Mouse (Mus musculus) kidney, postnatal 0 days (tissue): Measurements from ENCODE around the gene Rab44. TPM values are rescaled to one million over a fixed set of nuclear protein-coding genes. Genes with fewer than 3 reads are reported as not detected.
"Not testable (repeated sequence)": the region's sequence is repeated elsewhere in the genome, so short reads cannot be mapped to it uniquely, and the experiment has no call there.

ENCODE experiments used
- ATAC-seq: fragments of 200-750 bp; cut with Nextera tagmentation; replicated peaks from 2 replicates; pipeline ENCODE4 v1.8.0; 2017; ENCODE audit warnings: low read depth, moderate number of reproducible peaks, moderate TSS enrichment, moderate library complexity; ENCODE audit not compliant: low FRiP score
- DNase-seq: peaks from one replicate; pipeline ENCODE4 v3.0.0-alpha.2; 2016; ENCODE audit warnings: low spot score
- H3K27ac ChIP-seq: fragments of 300-500 bp; sonication (generic); 2 replicates; pipeline ENCODE4 v1.5.1; 2014; ENCODE audit warnings: mild to moderate bottlenecking
- H3K27me3 ChIP-seq: fragments of 300-500 bp; sonication (generic); 2 replicates; pipeline ENCODE4 v1.6.1; 2014; ENCODE audit warnings: low read length, mixed read lengths; ENCODE audit not compliant: insufficient read depth
- H3K36me3 ChIP-seq: fragments of 300-500 bp; sonication (generic); 2 replicates; pipeline ENCODE4 v1.6.1; 2014; ENCODE audit warnings: low read length, mixed read lengths; ENCODE audit not compliant: insufficient read depth
- H3K4me1 ChIP-seq: fragments of 300-500 bp; sonication (generic); replicated peaks from 2 replicates; pipeline ENCODE4 v1.6.1; 2014; ENCODE audit warnings: antibody characterized with exemption, low read length, mixed read lengths; ENCODE audit not compliant: insufficient read depth
- H3K4me2 ChIP-seq: fragments of 300-500 bp; sonication (generic); 2 replicates; pipeline ENCODE4 v1.6.1; 2014; ENCODE audit warnings: mild to moderate bottlenecking, low read length, moderate library complexity, mixed read lengths
- H3K4me3 ChIP-seq: fragments of 300-500 bp; sonication (generic); replicated peaks from 2 replicates; pipeline ENCODE4 v1.5.1; 2014; ENCODE audit warnings: low read depth, low read length
- H3K9ac ChIP-seq: fragments of 300-500 bp; sonication (generic); 2 replicates; pipeline ENCODE4 v1.6.1; 2014; ENCODE audit warnings: low read depth, low read length
- H3K9me3 ChIP-seq: fragments of 300-500 bp; sonication (generic); replicated peaks from 2 replicates; pipeline ENCODE4 v1.6.1; 2016; ENCODE audit warnings: low read length, inconsistent platforms, mixed read lengths
- CTCF ChIP-seq: IDR thresholded peaks from 2 replicates; pipeline ENCODE4 v1.5.1; 2016; ENCODE audit warnings: antibody characterized with exemption, low read depth, mild to moderate bottlenecking, moderate library complexity
- WGBS: fragments of 180-500 bp; shearing (Covaris S2); extraction: QIAGEN DNeasy Blood & Tissue Kit; methylation state at CpG from one replicate; pipeline ENCODE4 v1.1.7; 2014; 5-methylcytosine and 5-hydroxymethylcytosine counted together
- polyA plus RNA-seq: library from polyadenylated mRNA; unstranded; fragments of >200 nt; fragmentation: Nextera tagmentation; extraction: Ambion mirVana; gene quantifications from 2 replicates; pipeline ENCODE4 v1.2.1, GENCODE M21; 2015

Gene Rab44
- polyA plus RNA-seq, 1 experiment from 2014 or later: 0.21 TPM

- WGBS: 87% methylated on average over 8 of the region's 8 CpGs
- Histone ChIP-seq H3K9me3 (no peaks in the 10 kb centered on the region), H3K4me1 (0 out of 2 replicates have a peak, but pooled peaks cover under 1% of the 10 kb centered on the region), H3K4me2 (no peak overlapping the region), H3K36me3 (no peaks in the 10 kb centered on the region), H3K27me3 (0 out of 2 replicates have a peak, but pooled peaks cover 2% of the 10 kb centered on the region), H3K27ac (no peak overlapping the region), H3K4me3 (no peak overlapping the region), H3K9ac (no peak overlapping the region)
- DNase-seq: no peak
- TF ChIP-seq CTCF: no peak
- ATAC-seq: no peak
Measured at GRCm38 (mm10) chr17:29099076-29099475, 14.9 kb upstream of the Rab44 start.

GRCm38 (mm10) chr17:29100627-29101026, 13.3 kb upstream of the Rab44 start:
- DNase-seq: no peak
- Histone ChIP-seq H3K4me3 (no peak overlapping the region), H3K9me3 (no peaks in the 10 kb centered on the region), H3K9ac (no peak overlapping the region), H3K27me3 (no peaks in the 10 kb centered on the region), H3K36me3 (no peaks in the 10 kb centered on the region), H3K27ac (no peak overlapping the region), H3K4me1 (no peaks in the 10 kb centered on the region), H3K4me2 (no peak overlapping the region)
- TF ChIP-seq CTCF: no peak
- no peak for ATAC-seq
- 92% methylated on average over 7 of the region's 7 CpGs for WGBS

GRCm38 (mm10) chr17:29110356-29110755, 3.6 kb upstream of the Rab44 start:
- not testable (repeated sequence) for H3K36me3 ChIP-seq, H3K4me2 ChIP-seq, H3K4me3 ChIP-seq, DNase-seq, H3K4me1 ChIP-seq, H3K9me3 ChIP-seq, ATAC-seq, H3K9ac ChIP-seq, H3K27ac ChIP-seq, H3K27me3 ChIP-seq
- WGBS: 85% methylated on average over 6 of the region's 6 CpGs

GRCm38 (mm10) chr17:29111332-29111731, 2.6 kb upstream of the Rab44 start:
- Histone ChIP-seq H3K36me3 (no peaks in the 10 kb centered on the region), H3K27me3 (no peaks in the 10 kb centered on the region), H3K4me1 (no peaks in the 10 kb centered on the region), H3K4me3 (no peak overlapping the region), H3K9me3 (no peaks in the 10 kb centered on the region), H3K9ac (no peak overlapping the region), H3K4me2 (no peak overlapping the region), H3K27ac (no peak overlapping the region)
- no peak for TF ChIP-seq CTCF
- ATAC-seq (no peak), DNase-seq (no peak)
- 87% methylated on average over 5 of the region's 5 CpGs for WGBS

GRCm38 (mm10) chr17:29116023-29116422, 2.1 kb downstream of the Rab44 start:
- no peak overlapping the region for H3K9ac ChIP-seq
- H3K9me3 ChIP-seq: no peaks in the 10 kb centered on the region
- H3K4me1 ChIP-seq: no peaks in the 10 kb centered on the region
- H3K27me3 ChIP-seq: no peaks in the 10 kb centered on the region
- 76% methylated on average over 12 of the region's 12 CpGs for WGBS
- H3K36me3 ChIP-seq: no peaks in the 10 kb centered on the region
- DNase-seq (no peak), ATAC-seq (no peak)
- no peak overlapping the region for H3K27ac ChIP-seq
- no peak for TF ChIP-seq CTCF
- H3K4me3 ChIP-seq: no peak overlapping the region
- H3K4me2 ChIP-seq: no peak overlapping the region

- no peaks in the 10 kb centered on the region for H3K9me3 ChIP-seq
- no peak for ATAC-seq
- H3K9ac ChIP-seq: no peak overlapping the region
- no peaks in the 10 kb centered on the region for H3K4me1 ChIP-seq
- no peaks in the 10 kb centered on the region for H3K27me3 ChIP-seq
- H3K4me3 ChIP-seq: no peak overlapping the region
- no peak for DNase-seq
- TF ChIP-seq CTCF: no peak
- H3K36me3 ChIP-seq: no peaks in the 10 kb centered on the region
- WGBS: 78% methylated on average over 8 of the region's 8 CpGs
- H3K4me2 ChIP-seq: no peak overlapping the region
- H3K27ac ChIP-seq: no peak overlapping the region
Measured at GRCm38 (mm10) chr17:29117006-29117648, 3.2 kb downstream of the Rab44 start.

- no peak for TF ChIP-seq CTCF
- H3K9ac ChIP-seq: no peak overlapping the region
- H3K9me3 ChIP-seq: no peaks in the 10 kb centered on the region
- no peak overlapping the region for H3K4me2 ChIP-seq
- ATAC-seq: no peak
- no peaks in the 10 kb centered on the region for H3K27me3 ChIP-seq
- 35% methylated on average over 5 of the region's 5 CpGs for WGBS
- H3K4me1 ChIP-seq: no peaks in the 10 kb centered on the region
- no peak for DNase-seq
- H3K27ac ChIP-seq: no peak overlapping the region
- H3K36me3 ChIP-seq: no peaks in the 10 kb centered on the region
- no peak overlapping the region for H3K4me3 ChIP-seq
Measured at GRCm38 (mm10) chr17:29118057-29118456, 4.1 kb downstream of the Rab44 start.
